In the genomic region with DNA sequence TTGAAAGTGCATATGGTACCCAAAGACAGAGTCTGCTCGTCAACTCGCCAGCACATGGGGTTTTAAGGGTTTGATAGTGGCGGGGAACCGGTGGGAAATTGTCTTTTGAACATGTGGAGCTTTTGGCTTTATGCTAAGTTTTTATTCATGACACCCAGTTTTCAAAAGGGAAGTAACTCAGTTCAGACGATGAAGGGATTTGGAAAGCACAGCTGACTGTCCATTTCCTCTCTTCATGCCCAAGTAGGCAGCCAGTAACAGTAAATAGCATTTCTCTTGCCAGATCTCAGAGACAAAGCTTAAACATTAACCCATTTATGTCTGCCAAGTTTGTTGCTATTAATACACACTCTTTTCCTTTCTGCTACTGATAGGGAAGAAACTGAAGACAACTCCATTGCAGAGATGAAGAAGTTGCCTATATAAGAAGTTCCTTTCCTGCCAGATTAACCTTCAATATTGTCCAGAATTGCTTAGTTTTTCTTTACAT, we compare ENCODE assay signal across 25 mouse cellular contexts.
DNase-seq lines count a peak whose midpoint lies in the region; ATAC-seq and TF ChIP-seq lines count a peak whose summit lies in the region.
"Had no signal": no experiment of that assay in that cellular context is flagged by ENCODE, and none has a peak within 500 bp of the region (broad histone marks: within the 10 kb centered on the region; RNA-seq: fewer than 3 reads in every experiment).

No protein-coding gene starts in this region.

- H3K9me3 ChIP-seq in forebrain, embryonic 14.5 days (replicated peaks; ENCODE audit: control insufficient read depth, low read length) = no peaks in the 10 kb centered on the region
- no peaks in the 10 kb centered on the region for H3K9me3 ChIP-seq in forebrain, embryonic 10.5 days
- H3K9me3 ChIP-seq in liver, embryonic 11.5 days (ENCODE audit: control insufficient read depth, low read length) = no peaks in the 10 kb centered on the region
- H3K9me3 ChIP-seq: heart, embryonic 15.5 days; hindbrain, embryonic 12.5 days; intestine, embryonic 15.5 days; limb, embryonic 10.5 days; limb, embryonic 15.5 days; liver, embryonic 15.5 days; midbrain, embryonic 10.5 days had no signal

- peaks cover 3% of the 10 kb centered on the region; the same call in 1 of the 2 replicates for H3K4me1 ChIP-seq in forebrain, embryonic 14.5 days (ENCODE audit: control insufficient read depth, insufficient read depth, low read length)
- H3K4me1 ChIP-seq in forebrain, embryonic 10.5 days = peaks cover 7% of the 10 kb centered on the region; the same call in 1 of the 2 replicates
- peaks cover 6% of the 10 kb centered on the region; the same call in 1 of the 2 replicates for H3K4me1 ChIP-seq in kidney, adult 2 months (ENCODE audit: control insufficient read depth, insufficient read depth, low read length)
- H3K4me1 ChIP-seq in liver, adult 2 months (ENCODE audit: control insufficient read depth, insufficient read depth, low read length) = no peaks in the 10 kb centered on the region
- H3K4me1 ChIP-seq in liver, embryonic 11.5 days (replicated peaks; ENCODE audit: control insufficient read depth, insufficient read depth, low read length) = no peaks in the 10 kb centered on the region
- H3K4me1 ChIP-seq: heart, embryonic 15.5 days; hindbrain, embryonic 12.5 days; intestine, embryonic 15.5 days; limb, embryonic 15.5 days; liver, embryonic 15.5 days had no signal

- no peak for TF ChIP-seq CTCF in kidney, adult 2 months (conservative IDR thresholded peaks at IDR 0.05; ENCODE audit: insufficient read depth, insufficient read length, low read depth, low read length)
- no peak for TF ChIP-seq CTCF in liver, adult 2 months (IDR thresholded peaks at IDR 0.05; ENCODE audit: low read depth, low read length)

- no peaks in the 10 kb centered on the region for H3K79me2 ChIP-seq in liver, adult 2 months (ENCODE audit: control insufficient read depth, insufficient read depth, low read length)
- no peaks in the 10 kb centered on the region for H3K79me2 ChIP-seq in macrophage (ENCODE audit: inconsistent target)

- 51% methylated on average over 5 of the region's 5 CpGs for WGBS in forebrain, embryonic 14.5 days
- 89% methylated on average over 5 of the region's 5 CpGs for WGBS in forebrain, embryonic 10.5 days
- WGBS in kidney, adult 2 months = 52% methylated on average over 5 of the region's 5 CpGs
- WGBS in liver, adult 2 months = 65% methylated on average over 5 of the region's 5 CpGs
- WGBS in liver, embryonic 11.5 days = 70% methylated on average over 5 of the region's 5 CpGs
- 76% methylated on average over 5 of the region's 5 CpGs for WGBS in macrophage (ENCODE audit: missing documents)

- peak; percentile 45 for DNase-seq in forebrain, embryonic 14.5 days (ENCODE audit: low spot score)
- DNase-seq in forebrain, embryonic 10.5 days (ENCODE audit: extremely low spot score, low spot score) = no peak
- peak; percentile 88 for DNase-seq in kidney, adult 2 months
- no peak for DNase-seq in kidney, postnatal 4 days
- DNase-seq in liver, adult 2 months (ENCODE audit: extremely low read depth, low read depth, low spot score) = peak; percentile 48
- no peak for DNase-seq in liver, embryonic 11.5 days (ENCODE audit: low spot score)
- DNase-seq: adrenal gland, postnatal 10 days; cerebellum, adult 11-12 months; gastrocnemius, postnatal 14 days; layer of hippocampus, postnatal 36 days; lung, embryonic 14.5 days; lung, postnatal 14 days; thymus, adult 2 months; thymus, postnatal 4 days had no signal

- no peaks in the 10 kb centered on the region for H3K27me3 ChIP-seq in forebrain, embryonic 14.5 days (replicated peaks; ENCODE audit: control insufficient read depth, insufficient read depth, low read length)
- no peaks in the 10 kb centered on the region for H3K27me3 ChIP-seq in forebrain, embryonic 10.5 days (ENCODE audit: poor library complexity, severe bottlenecking)
- no peaks in the 10 kb centered on the region for H3K27me3 ChIP-seq in kidney, adult 2 months (replicated peaks; ENCODE audit: control insufficient read depth, insufficient read depth, low read length)
- H3K27me3 ChIP-seq in liver, adult 2 months (ENCODE audit: control insufficient read depth, insufficient read depth, low read length) = no peaks in the 10 kb centered on the region
- no peaks in the 10 kb centered on the region for H3K27me3 ChIP-seq in liver, embryonic 11.5 days (replicated peaks; ENCODE audit: control insufficient read depth, insufficient read depth, low read length)
- H3K27me3 ChIP-seq: heart, embryonic 15.5 days; hindbrain, embryonic 12.5 days; intestine, embryonic 15.5 days; limb, embryonic 15.5 days; liver, embryonic 15.5 days had no signal

- ATAC-seq in forebrain, embryonic 14.5 days = no peak
- no peak for ATAC-seq in liver, embryonic 11.5 days (replicated peaks; ENCODE audit: low FRiP score)
- ATAC-seq: hindbrain, postnatal 0 days; intestine, embryonic 15.5 days had no signal

- no peak overlapping the region for H3K4me2 ChIP-seq in forebrain, embryonic 14.5 days (ENCODE audit: low read length)
- no peak overlapping the region for H3K4me2 ChIP-seq in liver, embryonic 11.5 days
- H3K4me2 ChIP-seq: heart, embryonic 15.5 days; hindbrain, embryonic 12.5 days; intestine, embryonic 15.5 days; limb, embryonic 15.5 days; liver, embryonic 15.5 days; lung, embryonic 14.5 days had no signal

- H3K36me3 ChIP-seq in forebrain, embryonic 14.5 days (ENCODE audit: control insufficient read depth, insufficient read depth, low read length) = no peaks in the 10 kb centered on the region
- H3K36me3 ChIP-seq in forebrain, embryonic 10.5 days (replicated peaks) = no peaks in the 10 kb centered on the region
- H3K36me3 ChIP-seq in kidney, adult 2 months (ENCODE audit: control insufficient read depth, insufficient read depth, low read length) = no peaks in the 10 kb centered on the region
- no peaks in the 10 kb centered on the region for H3K36me3 ChIP-seq in liver, adult 2 months (ENCODE audit: control insufficient read depth, insufficient read depth, low read length)
- no peaks in the 10 kb centered on the region for H3K36me3 ChIP-seq in liver, embryonic 11.5 days (ENCODE audit: control insufficient read depth, insufficient read depth, low read length)
- no peaks in the 10 kb centered on the region for H3K36me3 ChIP-seq in macrophage (ENCODE audit: inconsistent target)
- H3K36me3 ChIP-seq: G1E; heart, embryonic 15.5 days; hindbrain, embryonic 12.5 days; intestine, embryonic 15.5 days; limb, embryonic 10.5 days; limb, embryonic 15.5 days; liver, embryonic 15.5 days; midbrain, embryonic 10.5 days had no signal

- H3K9ac ChIP-seq in forebrain, embryonic 14.5 days (ENCODE audit: low read length) = no peak overlapping the region
- no peak overlapping the region for H3K9ac ChIP-seq in liver, adult 2 months (ENCODE audit: low read depth, low read length)
- no peak overlapping the region for H3K9ac ChIP-seq in liver, embryonic 11.5 days (ENCODE audit: low read depth, low read length)
- H3K9ac ChIP-seq: heart, embryonic 15.5 days; hindbrain, embryonic 12.5 days; intestine, embryonic 15.5 days; limb, embryonic 15.5 days; liver, embryonic 15.5 days; lung, embryonic 14.5 days had no signal

- H3K27ac ChIP-seq in forebrain, embryonic 14.5 days (ENCODE audit: low read depth, low read length) = no peak overlapping the region
- H3K27ac ChIP-seq in forebrain, embryonic 10.5 days = no peak overlapping the region
- H3K27ac ChIP-seq in kidney, adult 2 months (ENCODE audit: insufficient read depth, low read depth, low read length) = no peak overlapping the region
- H3K27ac ChIP-seq in liver, adult 2 months (replicated peaks; ENCODE audit: insufficient read depth, low read depth, low read length) = no peak overlapping the region
- no peak overlapping the region for H3K27ac ChIP-seq in liver, embryonic 11.5 days (ENCODE audit: low read depth, low read length)
- H3K27ac ChIP-seq in macrophage = peak overlapping the region; percentile 45
- H3K27ac ChIP-seq: heart, embryonic 15.5 days; hindbrain, embryonic 12.5 days; hindbrain, postnatal 0 days; intestine, embryonic 15.5 days; limb, embryonic 10.5 days; limb, embryonic 15.5 days; liver, embryonic 15.5 days; midbrain, embryonic 10.5 days had no signal

- TF ChIP-seq POLR2A in kidney, adult 2 months (IDR thresholded peaks at IDR 0.05; ENCODE audit: low read depth, low read length) = no peak
- no peak for TF ChIP-seq POLR2A in liver, adult 2 months (IDR thresholded peaks at IDR 0.05; ENCODE audit: extremely low read depth, insufficient read depth, low read length)

- no peak overlapping the region for H3K4me3 ChIP-seq in forebrain, embryonic 14.5 days (ENCODE audit: low read depth, low read length)
- H3K4me3 ChIP-seq in forebrain, embryonic 10.5 days = no peak overlapping the region
- H3K4me3 ChIP-seq in kidney, adult 2 months (ENCODE audit: insufficient read depth, low read depth, low read length) = no peak overlapping the region
- no peak overlapping the region for H3K4me3 ChIP-seq in liver, adult 2 months (ENCODE audit: insufficient read depth, low read depth, low read length)
- no peak overlapping the region for H3K4me3 ChIP-seq in liver, embryonic 11.5 days (ENCODE audit: low read depth, low read length)
- H3K4me3 ChIP-seq in macrophage (ENCODE audit: inconsistent target) = no peak overlapping the region
- H3K4me3 ChIP-seq: erythroblast, embryonic 14.5 days; heart, embryonic 15.5 days; hindbrain, embryonic 12.5 days; intestine, embryonic 15.5 days; limb, embryonic 10.5 days; limb, embryonic 15.5 days; liver, embryonic 15.5 days; midbrain, embryonic 10.5 days had no signal

Comparison
In these comparisons a context has a peak if more than half of its experiments do, and no peak if none do; other contexts are left out.
1. DNase-seq: peak in forebrain, embryonic 14.5 days (single experiment), kidney, adult 2 months (single experiment) and liver, adult 2 months (single experiment); none in forebrain, embryonic 10.5 days (single experiment), kidney, postnatal 4 days (0 of 2) and liver, embryonic 11.5 days (single experiment).